Mouse (Mus musculus): Measurements from ENCODE around the gene B3gnt4.

B3gnt4 gene

DNA sequence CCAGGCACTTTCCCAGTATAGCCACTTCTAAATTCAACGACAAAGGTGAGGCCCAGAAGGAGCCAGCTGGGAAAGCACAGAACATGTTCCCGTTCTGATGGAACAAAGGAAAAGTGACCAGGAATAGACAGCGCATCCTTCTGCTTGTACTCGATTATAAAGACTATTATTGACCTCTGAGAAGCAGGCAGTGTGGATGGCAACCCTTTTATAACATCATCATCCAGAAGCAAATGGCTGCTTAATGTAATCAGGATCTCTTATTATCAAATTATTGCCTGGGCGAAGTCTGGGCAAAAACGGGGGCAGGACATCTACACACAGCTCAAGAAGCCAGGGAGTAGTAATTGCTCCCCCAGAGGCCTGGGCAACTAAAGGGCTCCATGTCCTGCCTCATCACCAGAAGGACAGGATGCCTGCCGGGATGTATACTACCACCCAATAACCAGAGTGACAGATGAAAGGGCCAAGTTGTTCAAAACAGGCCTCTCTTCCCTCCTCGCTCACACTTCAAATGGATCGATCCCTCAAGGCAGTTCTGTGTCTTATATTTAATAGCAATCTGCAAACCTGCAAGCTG lies 15.7 kb downstream of the B3gnt4 start:
- DNase-seq (ENCODE audit: low read depth, low spot score): no peak

DNA sequence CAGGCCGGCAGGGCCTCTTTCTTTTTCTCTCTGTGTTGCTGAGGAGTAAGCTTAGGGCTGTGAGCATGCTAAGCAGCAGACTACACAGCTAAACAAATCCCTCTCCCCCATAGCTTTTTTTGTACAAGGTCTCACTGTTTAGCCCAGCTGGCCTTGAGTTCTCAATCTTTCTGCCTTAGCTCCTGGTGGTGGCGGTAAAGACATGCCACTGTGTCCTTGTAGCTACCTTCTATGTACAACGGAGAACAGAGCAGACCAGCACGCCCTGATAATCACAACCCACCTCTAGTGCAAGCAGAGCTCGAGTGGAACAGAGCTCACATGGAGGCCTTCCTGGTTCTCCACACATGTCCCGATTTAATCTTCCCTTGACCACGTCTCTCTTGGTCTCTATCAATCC lies 18.4 kb downstream of the B3gnt4 start:
- no peak for DNase-seq (ENCODE audit: low read depth, low spot score)

DNA sequence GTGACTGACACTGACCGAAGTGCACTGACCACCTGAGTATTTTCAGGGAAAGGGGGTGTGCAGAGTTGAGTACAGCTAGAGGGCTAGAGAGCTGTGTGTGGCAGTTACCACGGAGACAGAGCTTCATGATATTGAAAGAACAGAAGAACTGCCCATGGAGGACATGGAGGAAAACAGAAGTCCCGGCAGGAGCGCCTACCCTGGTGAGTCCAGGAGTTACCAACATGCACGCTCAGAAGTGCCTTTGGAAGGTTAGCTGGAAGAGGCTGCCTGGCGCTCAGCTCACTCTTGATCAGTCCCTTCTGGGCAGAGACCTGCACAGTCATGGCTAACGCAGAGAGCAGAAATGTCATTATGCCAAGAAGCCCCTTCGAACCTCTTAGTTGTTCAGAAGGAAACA lies 19.8 kb downstream of the B3gnt4 start:
- DNase-seq (ENCODE audit: low read depth, low spot score): no peak

DNA sequence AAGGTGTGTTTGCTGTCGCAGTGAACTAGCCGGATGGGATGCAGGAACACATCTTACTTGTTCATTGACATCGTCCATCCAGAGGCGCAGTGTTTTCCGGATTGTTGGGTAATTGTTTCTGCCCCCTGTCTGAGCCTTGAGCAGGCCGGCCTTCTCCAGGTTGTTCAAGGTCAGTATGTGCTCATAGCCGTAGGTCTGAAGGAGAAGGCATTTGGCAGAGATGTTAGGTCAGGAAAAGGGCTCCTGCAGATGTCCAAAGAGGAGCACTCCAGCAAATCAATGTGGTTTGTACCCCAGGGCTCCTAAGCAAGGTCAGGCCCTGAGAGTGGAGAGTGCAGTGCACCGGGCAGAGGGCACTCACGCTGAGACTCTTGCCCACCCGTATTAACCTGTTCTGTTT lies 23.5 kb downstream of the B3gnt4 start:
- no peak for DNase-seq (ENCODE audit: low read depth, low spot score)

DNA sequence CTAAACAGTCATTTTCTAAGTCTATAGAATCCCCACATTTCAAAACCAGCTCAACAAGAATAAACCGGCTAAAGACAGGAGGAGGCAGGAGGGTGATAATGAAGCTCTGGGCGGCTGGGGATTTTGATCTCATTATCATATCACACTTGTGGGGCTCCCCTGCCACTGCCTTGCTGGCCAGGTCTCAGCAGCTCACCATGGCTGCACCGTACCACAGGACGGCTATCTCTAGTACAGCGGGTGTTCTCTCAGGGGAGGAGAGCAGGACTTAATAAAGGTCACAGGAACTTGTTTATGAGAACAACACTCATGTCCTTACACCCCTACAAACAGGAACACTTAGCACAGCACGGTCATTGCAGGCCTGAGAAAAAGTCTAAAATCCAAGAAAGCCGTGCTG lies 45.4 kb downstream of the B3gnt4 start:
- no peak for DNase-seq (ENCODE audit: low read depth, low spot score)

DNA sequence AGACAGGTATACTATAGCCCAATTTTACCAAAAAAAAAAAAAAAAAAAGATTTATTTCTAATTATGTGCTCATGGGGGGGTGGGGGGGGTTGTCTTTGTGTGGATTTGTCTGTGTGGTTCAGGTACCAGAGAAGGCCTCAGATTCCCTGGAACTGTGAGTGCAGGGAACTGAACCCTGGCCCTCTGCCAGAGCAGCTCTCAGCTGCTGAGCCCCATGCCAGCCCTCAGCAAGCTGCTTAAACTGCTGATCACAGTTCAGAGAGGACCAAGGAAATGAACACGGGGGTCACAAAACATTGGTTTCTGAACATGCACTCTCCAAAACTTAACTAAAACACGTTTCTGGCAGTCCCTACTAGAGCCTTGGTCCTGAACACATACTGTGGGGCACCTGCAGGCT lies 46.2 kb downstream of the B3gnt4 start:
- DNase-seq (ENCODE audit: low read depth, low spot score): no peak

DNA sequence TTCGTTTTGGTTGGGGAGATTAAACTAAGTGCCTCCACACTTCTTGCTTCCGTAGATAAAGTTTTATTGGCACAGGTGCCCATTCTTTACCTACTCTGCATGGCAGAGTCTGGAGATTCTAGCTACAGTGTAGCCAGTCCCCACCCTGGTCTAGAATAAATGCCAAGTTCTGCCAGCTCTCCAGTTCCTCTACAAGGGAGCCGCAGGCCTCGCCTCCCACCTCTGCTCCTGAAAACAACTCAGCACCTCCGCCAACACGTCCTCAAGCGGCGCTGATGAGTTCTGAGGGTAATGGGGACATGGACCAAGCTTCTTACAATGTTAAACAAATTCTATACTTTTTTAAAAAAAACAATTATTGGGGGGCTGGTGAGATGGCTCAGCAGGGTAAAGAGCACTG lies 49.3 kb downstream of the B3gnt4 start:
- no peak for DNase-seq (ENCODE audit: low read depth, low spot score)

DNA sequence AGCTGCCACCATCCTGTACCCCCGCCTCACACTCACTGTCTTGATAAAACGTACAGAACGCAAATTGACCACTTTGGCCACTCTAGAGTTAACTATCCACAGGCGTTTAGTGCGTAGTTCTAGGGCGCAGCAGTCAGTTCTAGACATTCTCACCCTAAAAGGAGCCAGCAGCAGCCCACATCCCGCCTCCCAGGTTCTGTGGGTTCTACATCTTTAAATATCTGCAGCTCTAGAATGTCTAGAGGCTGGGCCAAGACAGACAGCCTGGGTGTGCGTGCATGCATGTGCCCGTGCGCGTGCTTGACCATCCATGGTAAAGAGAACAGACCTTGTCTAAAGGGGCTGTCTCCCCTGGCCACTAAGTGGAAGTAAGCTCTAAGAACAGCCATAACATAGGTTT lies 50.9 kb downstream of the B3gnt4 start:
- DNase-seq (ENCODE audit: low read depth, low spot score): no peak
